Mouse (Mus musculus): ENCODE data around the gene Clptm1l.

The Clptm1l gene

DNA sequence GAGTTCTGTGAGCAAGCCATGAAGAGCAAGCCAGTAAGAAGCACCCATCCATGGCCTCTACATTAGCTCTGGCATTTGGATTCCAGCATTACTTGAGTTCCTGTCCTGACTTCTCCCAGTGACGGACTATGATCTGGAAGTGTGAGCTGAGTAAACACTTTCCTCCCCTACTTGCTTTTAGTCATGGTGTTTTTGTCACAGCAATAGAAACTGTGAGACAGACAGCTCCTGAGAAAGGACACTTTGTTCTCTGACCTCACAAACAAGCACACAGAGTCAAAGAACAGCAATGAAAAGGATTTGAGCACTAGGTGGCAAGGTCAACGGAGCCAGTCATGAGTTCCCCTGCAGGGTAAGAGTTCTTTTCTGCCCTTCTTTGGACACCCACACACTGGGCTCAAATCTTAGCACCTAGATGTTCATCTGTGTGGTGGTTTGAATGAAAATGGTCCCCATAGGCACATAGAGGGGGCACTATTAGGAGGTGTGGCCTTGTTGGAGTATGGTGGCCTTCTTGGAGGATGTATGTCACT lies 56.4 kb downstream of the Clptm1l start:
- no peak for DNase-seq (ENCODE audit: low read depth, low spot score)

Data from 3T3-L1 (cell line).